In genomic region chr1:132139416-132139864, GRCm38 (mm10) we compare ENCODE assay signal across 8 mouse cellular contexts. TPM values are rescaled to one million over a fixed set of nuclear protein-coding genes. Genes with fewer than 3 reads are reported as not detected.
A peak's percentile ranks its signal among the peaks of the same experiment; 100 is the strongest.
DNase-seq lines count a peak whose midpoint lies in the region; ATAC-seq lines count a peak whose summit lies in the region.

Gene Cdk18 (minus strand): TSS chr1:132139684.

- peak within 1 kb of the TSS; percentile 96 for H3K4me2 ChIP-seq in limb, embryonic 13.5 days (replicated peaks)
- peak within 1 kb of the TSS; percentile 89 for H3K4me2 ChIP-seq in midbrain, embryonic 12.5 days (replicated peaks)

- no peaks in the 10 kb centered on the region for H3K36me3 ChIP-seq in limb, embryonic 13.5 days
- H3K36me3 ChIP-seq in midbrain, embryonic 12.5 days: no peaks in the 10 kb centered on the region

- peaks cover 17% of the 10 kb centered on the region for H3K27me3 ChIP-seq in limb, embryonic 13.5 days
- H3K27me3 ChIP-seq in midbrain, embryonic 12.5 days: peaks cover 62% of the 10 kb centered on the region

- no peak within 1 kb of the TSS for H3K27ac ChIP-seq in limb, embryonic 13.5 days
- no peak within 1 kb of the TSS for H3K27ac ChIP-seq in midbrain, embryonic 12.5 days (replicated peaks)

- ATAC-seq in common myeloid progenitor, adult 5-6 weeks (replicated peaks; ENCODE audit: low read depth, poor library complexity, severe bottlenecking): peak; percentile 71
- ATAC-seq in limb, embryonic 13.5 days (ENCODE audit: low FRiP score, low read depth): peak; percentile 81
- ATAC-seq in midbrain, embryonic 12.5 days (ENCODE audit: low FRiP score, low read depth): no peak; the same call in 1 of the 2 replicates

- H3K9me3 ChIP-seq in limb, embryonic 13.5 days: no peaks in the 10 kb centered on the region
- H3K9me3 ChIP-seq in midbrain, embryonic 12.5 days: no peaks in the 10 kb centered on the region

- peaks cover 17% of the 10 kb centered on the region for H3K4me1 ChIP-seq in limb, embryonic 13.5 days
- peaks cover 20% of the 10 kb centered on the region for H3K4me1 ChIP-seq in midbrain, embryonic 12.5 days

- WGBS in limb, embryonic 13.5 days: 0% methylated on average over 30 of the region's 30 CpGs
- under 1% methylated on average over 30 of the region's 30 CpGs for WGBS in midbrain, embryonic 12.5 days

- peak within 1 kb of the TSS; percentile 73 for H3K4me3 ChIP-seq in limb, embryonic 13.5 days
- H3K4me3 ChIP-seq in midbrain, embryonic 12.5 days: peak within 1 kb of the TSS; percentile 51

- peak; percentile 54 for DNase-seq in right cerebral cortex, adult 18-20 months
- no peak for DNase-seq in right cerebral cortex, postnatal 14 days
- peak; percentile 99 for DNase-seq in heart, adult 11 months
- DNase-seq in kidney, adult 11 months: peak; percentile 93
- peak; percentile 57 for DNase-seq in yolk sac, embryonic 10.5 days (ENCODE audit: low spot score)

- peak within 1 kb of the TSS; percentile 76 for H3K9ac ChIP-seq in limb, embryonic 13.5 days
- H3K9ac ChIP-seq in midbrain, embryonic 12.5 days (replicated peaks): peak within 1 kb of the TSS; percentile 54

RNA-seq across cellular contexts. Expression of gene Cdk18, which starts in this region (rescaled TPM):
- total RNA-seq in common myeloid progenitor, adult 5-6 weeks (2017): 0.73 and 2.0 TPM in 2 replicates
- 2.7 and 3.6 TPM in 2 replicates for polyA plus RNA-seq in limb, embryonic 13.5 days (2015; fragmentation: Nextera tagmentation; extraction: Ambion mirVana)
- polyA plus RNA-seq in midbrain, embryonic 12.5 days (2016; fragmentation: Nextera tagmentation; extraction: Ambion mirVana): 0.56 and 1.6 TPM in 2 replicates
